ENCODE assay signal across 8 mouse cellular contexts in the genomic region with DNA sequence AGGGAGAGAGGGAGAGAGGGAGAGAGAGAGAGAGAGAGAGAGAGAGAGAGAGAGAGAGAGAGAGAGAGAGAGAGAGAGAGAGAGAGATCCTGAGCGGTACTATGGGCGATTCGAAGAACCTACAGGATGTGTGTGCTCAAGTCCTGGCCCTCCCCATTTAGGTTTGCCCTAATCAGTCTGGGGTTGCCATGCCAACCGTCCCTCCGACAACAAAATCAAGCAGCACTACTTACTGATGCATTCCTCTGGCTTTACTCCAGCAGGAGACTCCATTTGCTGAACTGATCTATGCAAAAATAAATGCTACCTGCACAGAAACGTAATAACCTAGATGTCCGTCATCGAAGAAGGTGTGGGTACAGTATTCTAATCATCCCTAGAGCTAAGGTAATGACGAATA. TPM values are rescaled to one million over a fixed set of nuclear protein-coding genes. Genes with fewer than 3 reads are reported as not detected.
A peak's percentile ranks its signal among the peaks of the same experiment; 100 is the strongest.
DNase-seq lines count a peak whose midpoint lies in the region; ATAC-seq lines count a peak whose summit lies in the region.

No protein-coding gene starts in this region.

- peaks cover 5% of the 10 kb centered on the region for H3K9me3 ChIP-seq in erythroblast, embryonic 14.5 days (ENCODE audit: control insufficient read depth, low read length)
- H3K9me3 ChIP-seq in hindbrain, embryonic 16.5 days (ENCODE audit: control insufficient read depth, low read length): peaks cover 4% of the 10 kb centered on the region; the same call in 1 of the 2 replicates

- H3K4me1 ChIP-seq in erythroblast, embryonic 14.5 days (ENCODE audit: control insufficient read depth): peaks cover 17% of the 10 kb centered on the region
- peaks cover 5% of the 10 kb centered on the region for H3K4me1 ChIP-seq in hindbrain, embryonic 16.5 days (ENCODE audit: control insufficient read depth, insufficient read depth, low read depth, low read length)

- H3K9ac ChIP-seq in hindbrain, embryonic 16.5 days (ENCODE audit: low read depth, low read length): peak overlapping the region; percentile 66

- no peaks in the 10 kb centered on the region for H3K36me3 ChIP-seq in erythroblast, embryonic 14.5 days (ENCODE audit: control insufficient read depth)
- H3K36me3 ChIP-seq in hindbrain, embryonic 16.5 days (ENCODE audit: control insufficient read depth, insufficient read depth, low read length): no peaks in the 10 kb centered on the region

- no peak for ATAC-seq in erythroblast, adult 5-6 weeks (replicated peaks; ENCODE audit: low FRiP score, poor library complexity, severe bottlenecking)
- peak; percentile 48; the same call in 1 of the 2 replicates for ATAC-seq in frontal cortex, adult (ENCODE audit: low TSS enrichment)
- ATAC-seq in hindbrain, embryonic 16.5 days: peak; percentile 72

- no peaks in the 10 kb centered on the region for H3K27me3 ChIP-seq in erythroblast, embryonic 14.5 days (ENCODE audit: control insufficient read depth)
- no peaks in the 10 kb centered on the region for H3K27me3 ChIP-seq in hindbrain, embryonic 16.5 days (replicated peaks; ENCODE audit: control insufficient read depth, insufficient read depth, low read length)

- H3K4me3 ChIP-seq in erythroblast, embryonic 14.5 days (replicated peaks): peak overlapping the region; percentile 72
- H3K4me3 ChIP-seq in hindbrain, embryonic 16.5 days (ENCODE audit: low read length): peak overlapping the region; percentile 65

- peak overlapping the region; percentile 63 for H3K4me2 ChIP-seq in hindbrain, embryonic 16.5 days (ENCODE audit: low read length)

- peak overlapping the region; percentile 88 for H3K27ac ChIP-seq in hindbrain, embryonic 16.5 days (ENCODE audit: low read depth, low read length)

- peak; percentile 68 to 72 for DNase-seq in cerebellum, adult 18-20 months
- peak; percentile 55 to 56 for DNase-seq in layer of hippocampus, postnatal 36 days
- peak; percentile 60 for DNase-seq in lung, postnatal 14 days
- peak; percentile 84 to 92 for DNase-seq in right cerebral cortex, postnatal 10 days (ENCODE audit: low spot score in 2 of 2)

- 13% methylated on average over 9 of the region's 9 CpGs for WGBS in hindbrain, embryonic 16.5 days

RNA-seq across cellular contexts. Expression of gene Lrp3, which starts 20.0 kb away (rescaled TPM):
- 0.04 TPM in 1 of 2 replicates, not detected in the other for polyA plus RNA-seq in erythroblast, embryonic 14.5 days (2012)
- total RNA-seq in erythroblast, adult 5-6 weeks (2015; ENCODE audit: low replicate concordance): not detected in 2 replicates
- total RNA-seq in erythroblast, adult 5-6 weeks (2017; ENCODE audit: low replicate concordance): not detected in 2 replicates
- 25.1 and 25.5 TPM in 2 replicates for polyA plus RNA-seq in hindbrain, embryonic 16.5 days (2015; fragmentation: Nextera tagmentation; extraction: Ambion mirVana)
- total RNA-seq in layer of hippocampus, postnatal 36 days (2021): 10 to 100 TPM; 72.8 to 73.5 TPM

RNA-seq across cellular contexts. Expression of gene Slc7a10, which starts 49.1 kb away (rescaled TPM):
- not detected in 2 replicates for polyA plus RNA-seq in erythroblast, embryonic 14.5 days (2012)
- not detected in 2 replicates for total RNA-seq in erythroblast, adult 5-6 weeks (2015; ENCODE audit: low replicate concordance)
- not detected in 2 replicates for total RNA-seq in erythroblast, adult 5-6 weeks (2017; ENCODE audit: low replicate concordance)
- 32.7 and 45.2 TPM in 2 replicates for polyA plus RNA-seq in hindbrain, embryonic 16.5 days (2015; fragmentation: Nextera tagmentation; extraction: Ambion mirVana)
- total RNA-seq in layer of hippocampus, postnatal 36 days (2021): 10 to 100 TPM; 50.4 to 53.2 TPM

Comparison
In these comparisons a context has a peak if more than half of its experiments do, and no peak if none do; other contexts are left out.
1. RNA of gene Lrp3, which starts 20.0 kb away (total RNA-seq): 72.8 to 73.5 TPM in layer of hippocampus, postnatal 36 days; not detected in erythroblast, adult 5-6 weeks; every median in the first group is over 10 times any median in the second.
2. RNA of gene Slc7a10, which starts 49.1 kb away (total RNA-seq): 50.4 to 53.2 TPM in layer of hippocampus, postnatal 36 days; not detected in erythroblast, adult 5-6 weeks; every median in the first group is over 10 times any median in the second.
3. Peak in every context shown above with its lines, with median percentiles within 50 percentile points of each other: DNase-seq.